Mouse (Mus musculus): ENCODE data around the gene Ablim1.

The Ablim1 gene

GRCm38 (mm10) chr19:57264296-57264947, 50.3 kb downstream of the Ablim1 start:
- DNase-seq (ENCODE audit: low spot score): peak; percentile 38

- peak; percentile 75 for DNase-seq (ENCODE audit: low spot score)
Measured at GRCm38 (mm10) chr19:57257801-57258200, 56.9 kb downstream of the Ablim1 start.

GRCm38 (mm10) chr19:57256666-57257065, 58.1 kb downstream of the Ablim1 start:
- peak; percentile 70 for DNase-seq (ENCODE audit: low spot score)

GRCm38 (mm10) chr19:57255157-57255556, 59.6 kb downstream of the Ablim1 start:
- DNase-seq (ENCODE audit: low spot score): no peak

- DNase-seq (ENCODE audit: low spot score): no peak
Measured at GRCm38 (mm10) chr19:57252692-57253448, 61.8 kb downstream of the Ablim1 start.

- no peak for DNase-seq (ENCODE audit: low spot score)
Measured at GRCm38 (mm10) chr19:57248781-57249180, 65.9 kb downstream of the Ablim1 start.

- DNase-seq (ENCODE audit: low spot score): no peak
Measured at GRCm38 (mm10) chr19:57247221-57247620, 67.5 kb downstream of the Ablim1 start.

GRCm38 (mm10) chr19:57244281-57244680, 70.4 kb downstream of the Ablim1 start:
- no peak for DNase-seq (ENCODE audit: low spot score)

- DNase-seq (ENCODE audit: low spot score): no peak
Measured at GRCm38 (mm10) chr19:57243606-57244005, 71.1 kb downstream of the Ablim1 start.

GRCm38 (mm10) chr19:57243191-57243590, 71.5 kb downstream of the Ablim1 start:
- no peak for DNase-seq (ENCODE audit: low spot score)

- no peak for DNase-seq (ENCODE audit: low spot score)
Measured at GRCm38 (mm10) chr19:57241363-57242192, 73.1 kb downstream of the Ablim1 start.

GRCm38 (mm10) chr19:57240259-57240658, 74.5 kb downstream of the Ablim1 start:
- DNase-seq (ENCODE audit: low spot score): no peak

GRCm38 (mm10) chr19:57239176-57239784, 75.4 kb downstream of the Ablim1 start:
- no peak for DNase-seq (ENCODE audit: low spot score)

GRCm38 (mm10) chr19:57238461-57238860, 76.3 kb downstream of the Ablim1 start:
- no peak for DNase-seq (ENCODE audit: low spot score)

GRCm38 (mm10) chr19:57237534-57237933, 77.2 kb downstream of the Ablim1 start:
- no peak for DNase-seq (ENCODE audit: low spot score)

- DNase-seq (ENCODE audit: low spot score): no peak
Measured at GRCm38 (mm10) chr19:57236647-57237046, 78.1 kb downstream of the Ablim1 start.

- no peak for DNase-seq (ENCODE audit: low spot score)
Measured at GRCm38 (mm10) chr19:57235931-57236330, 78.8 kb downstream of the Ablim1 start.

GRCm38 (mm10) chr19:57230996-57231395, 83.7 kb downstream of the Ablim1 start:
- no peak for DNase-seq (ENCODE audit: low spot score)

- no peak for DNase-seq (ENCODE audit: low spot score)
Measured at GRCm38 (mm10) chr19:57229161-57229560, 85.6 kb downstream of the Ablim1 start.

- no peak for DNase-seq (ENCODE audit: low spot score)
Measured at GRCm38 (mm10) chr19:57228576-57228975, 86.1 kb downstream of the Ablim1 start.

- no peak for DNase-seq (ENCODE audit: low spot score)
Measured at GRCm38 (mm10) chr19:57224390-57224789, 90.3 kb downstream of the Ablim1 start.

GRCm38 (mm10) chr19:57223686-57224085, 91.0 kb downstream of the Ablim1 start:
- DNase-seq (ENCODE audit: low spot score): no peak

Measured in yolk sac, embryonic 10.5 days (tissue).